Mouse (Mus musculus): ENCODE results near the gene Olfr1336. TPM values are rescaled to one million over a fixed set of nuclear protein-coding genes. Genes with fewer than 3 reads are reported as not detected.

Gene Olfr1336
- polyA plus RNA-seq, 1 experiment from 2014 or later: not detected

DNA sequence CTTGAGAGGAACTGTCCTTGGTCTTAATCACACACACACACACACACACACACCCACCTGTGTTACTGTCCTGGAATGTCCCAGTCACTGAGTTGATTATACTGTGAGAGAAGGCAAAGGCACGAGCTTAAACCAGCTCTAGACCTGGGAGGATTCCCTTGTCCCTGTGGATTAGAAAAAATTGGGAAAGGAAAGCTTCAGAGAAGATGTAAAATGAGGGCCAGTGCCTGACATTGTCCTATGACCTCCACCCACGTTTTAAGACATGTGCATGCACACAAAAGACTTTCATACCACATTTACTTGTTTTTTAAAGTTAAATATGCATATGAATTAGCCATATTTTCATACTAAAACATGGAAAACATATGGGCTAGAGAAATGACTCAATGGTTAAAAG lies 30.9 kb downstream of the Olfr1336 start, which contains the start of gene Olfr5:
Olfr5 (minus strand) TSS at position 101 of the 400 bp plus-strand sequence.
- no peak for DNase-seq (ENCODE audit: low spot score)
- no peaks in the 10 kb centered on the region for H3K4me1 ChIP-seq (ENCODE audit: insufficient read depth, low read depth, low read length)
- TF ChIP-seq EP300 (IDR thresholded peaks at IDR 0.05) (no peak), CTCF (IDR thresholded peaks at IDR 0.05) (no peak)
- H3K36me3 ChIP-seq (ENCODE audit: insufficient read depth, low read length): no peaks in the 10 kb centered on the region
- H3K27ac ChIP-seq (ENCODE audit: low read length): no peak within 1 kb of the TSS
- H3K9ac ChIP-seq (replicated peaks; ENCODE audit: low read depth): no peak within 1 kb of the TSS
- no peaks in the 10 kb centered on the region for H3K27me3 ChIP-seq (replicated peaks; ENCODE audit: insufficient read depth, low read length)
- WGBS: 11% methylated on average over 2 of the region's 2 CpGs
- no peak for ATAC-seq
- H3K4me3 ChIP-seq (ENCODE audit: low read depth, low read length): no peak within 1 kb of the TSS
- no peaks in the 10 kb centered on the region for H3K9me3 ChIP-seq (ENCODE audit: low read length)
- H3K4me2 ChIP-seq (replicated peaks; ENCODE audit: low read depth, low read length): no peak within 1 kb of the TSS

DNA sequence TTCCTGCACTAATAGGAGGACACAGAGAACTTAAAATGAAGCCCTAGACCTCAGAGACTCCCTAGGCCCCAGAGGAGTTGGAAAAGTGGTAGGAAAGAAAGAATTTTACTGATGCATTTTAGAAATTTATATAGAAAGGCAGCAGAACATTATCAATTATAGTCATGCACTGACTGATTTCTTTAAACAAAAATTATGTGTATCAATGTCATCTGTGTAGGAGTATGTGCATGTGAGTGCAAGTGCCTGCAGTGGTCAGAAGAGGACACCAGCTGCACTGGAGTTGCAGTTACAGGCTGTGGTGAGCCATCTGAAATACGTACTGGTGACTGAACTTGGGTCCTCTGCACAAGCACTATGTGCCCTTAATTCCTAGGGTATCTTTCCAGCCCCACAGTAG lies 43.7 kb downstream of the Olfr1336 start, which contains the start of gene Olfr1347:
Olfr1347 (minus strand) TSS at position 101 of the 400 bp plus-strand sequence.
- WGBS: 23% methylated on average over 1 of the region's 1 CpGs

DNA sequence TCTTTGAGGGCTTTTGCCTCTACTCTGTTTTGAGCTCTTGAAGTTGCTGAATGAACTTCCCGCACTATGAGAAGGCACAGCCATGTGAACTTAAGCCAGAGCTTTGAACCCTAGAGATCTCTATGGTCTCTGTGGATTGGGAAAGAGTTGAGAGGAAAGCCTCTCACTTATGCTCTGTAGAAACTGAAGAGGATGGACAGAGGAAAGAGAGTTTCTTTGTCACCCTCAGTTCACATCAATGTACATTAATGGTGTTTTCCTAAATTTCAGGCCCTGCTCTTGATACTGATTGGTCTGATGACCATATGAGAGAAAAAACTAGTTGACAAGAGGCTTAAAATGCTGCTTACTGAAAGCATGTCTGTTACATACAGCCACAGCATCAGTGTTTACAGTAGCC lies 52.7 kb downstream of the Olfr1336 start, which contains the start of gene Olfr1348:
Olfr1348 (minus strand) TSS at position 101 of the 400 bp plus-strand sequence.
- ATAC-seq (no peak), DNase-seq (ENCODE audit: low spot score) (no peak)
- no peak within 1 kb of the TSS for H3K4me3 ChIP-seq (ENCODE audit: low read depth, low read length)
- no peak for TF ChIP-seq EP300 (IDR thresholded peaks at IDR 0.05)
- TF ChIP-seq CTCF (IDR thresholded peaks at IDR 0.05): no peak
- no peak within 1 kb of the TSS for H3K9ac ChIP-seq (replicated peaks; ENCODE audit: low read depth)
- H3K36me3 ChIP-seq (ENCODE audit: insufficient read depth, low read length): no peaks in the 10 kb centered on the region
- H3K27ac ChIP-seq (ENCODE audit: low read length): no peak within 1 kb of the TSS
- no peaks in the 10 kb centered on the region for H3K27me3 ChIP-seq (replicated peaks; ENCODE audit: insufficient read depth, low read length)
- 95% methylated on average over 1 of the region's 1 CpGs for WGBS
- no peaks in the 10 kb centered on the region for H3K9me3 ChIP-seq (ENCODE audit: low read length)
- no peaks in the 10 kb centered on the region for H3K4me1 ChIP-seq (ENCODE audit: insufficient read depth, low read depth, low read length)
- H3K4me2 ChIP-seq (replicated peaks; ENCODE audit: low read depth, low read length): no peak within 1 kb of the TSS

More for the DNA sequence above, 43.7 kb downstream of the Olfr1336 start, which contains the start of gene Olfr1347:
- Histone ChIP-seq H3K4me2 (replicated peaks; ENCODE audit: low read depth, low read length) (no peak within 1 kb of the TSS), H3K9me3 (ENCODE audit: low read length) (0 out of 2 replicates have a peak, but pooled peaks cover 3% of the 10 kb centered on the region), H3K36me3 (ENCODE audit: insufficient read depth, low read length) (no peaks in the 10 kb centered on the region), H3K4me1 (ENCODE audit: insufficient read depth, low read depth, low read length) (no peaks in the 10 kb centered on the region), H3K4me3 (ENCODE audit: low read depth, low read length) (no peak within 1 kb of the TSS), H3K27ac (ENCODE audit: low read length) (no peak within 1 kb of the TSS), H3K9ac (replicated peaks; ENCODE audit: low read depth) (no peak within 1 kb of the TSS), H3K27me3 (replicated peaks; ENCODE audit: insufficient read depth, low read length) (no peaks in the 10 kb centered on the region)
- TF ChIP-seq CTCF (IDR thresholded peaks at IDR 0.05) (no peak), EP300 (IDR thresholded peaks at IDR 0.05) (no peak)
- DNase-seq (ENCODE audit: low spot score): no peak
- no peak for ATAC-seq

Other genes starting within 250 kb of the Olfr1336 start
- gene Zscan5b, start 233.9 kb upstream of the Olfr1336 start, polyA plus RNA-seq (2015; fragmentation: Nextera tagmentation; extraction: Ambion mirVana): not detected in 2 replicates
- not detected in 2 replicates for gene Epp13, start 203.5 kb upstream of the Olfr1336 start, polyA plus RNA-seq (2015; fragmentation: Nextera tagmentation; extraction: Ambion mirVana)
- gene Zfp667, start 169.6 kb upstream of the Olfr1336 start, polyA plus RNA-seq (2015; fragmentation: Nextera tagmentation; extraction: Ambion mirVana): 4.7 and 5.5 TPM in 2 replicates
- gene Zfp583, start 124.9 kb upstream of the Olfr1336 start, polyA plus RNA-seq (2015; fragmentation: Nextera tagmentation; extraction: Ambion mirVana): 2.8 and 4.0 TPM in 2 replicates
- 0.18 and 0.21 TPM in 2 replicates for gene Gm3854, start 112.4 kb upstream of the Olfr1336 start, polyA plus RNA-seq (2015; fragmentation: Nextera tagmentation; extraction: Ambion mirVana)
- gene Zfp78, start 92.9 kb upstream of the Olfr1336 start, polyA plus RNA-seq (2015; fragmentation: Nextera tagmentation; extraction: Ambion mirVana): 1.6 and 2.5 TPM in 2 replicates
- 5.0 and 5.3 TPM in 2 replicates for gene Zfp28, start 72.9 kb upstream of the Olfr1336 start, polyA plus RNA-seq (2015; fragmentation: Nextera tagmentation; extraction: Ambion mirVana)
- not detected in 2 replicates for gene Smim17, start 57.5 kb upstream of the Olfr1336 start, polyA plus RNA-seq (2015; fragmentation: Nextera tagmentation; extraction: Ambion mirVana)
- gene Gm20715, start 45.9 kb upstream of the Olfr1336 start, polyA plus RNA-seq (2015; fragmentation: Nextera tagmentation; extraction: Ambion mirVana): not detected in 2 replicates
- not detected in 2 replicates for gene Olfr1344, start 17.5 kb upstream of the Olfr1336 start, polyA plus RNA-seq (2015; fragmentation: Nextera tagmentation; extraction: Ambion mirVana)
- not detected in 2 replicates for gene Olfr1346, start 10.9 kb downstream of the Olfr1336 start, polyA plus RNA-seq (2015; fragmentation: Nextera tagmentation; extraction: Ambion mirVana)
- gene Olfr5, start 30.8 kb downstream of the Olfr1336 start, polyA plus RNA-seq (2015; fragmentation: Nextera tagmentation; extraction: Ambion mirVana): not detected in 2 replicates
- gene Olfr1347, start 43.6 kb downstream of the Olfr1336 start, polyA plus RNA-seq (2015; fragmentation: Nextera tagmentation; extraction: Ambion mirVana): not detected in 2 replicates
- not detected in 2 replicates for gene Olfr1348, start 52.6 kb downstream of the Olfr1336 start, polyA plus RNA-seq (2015; fragmentation: Nextera tagmentation; extraction: Ambion mirVana)
- gene Olfr1349, start 66.8 kb downstream of the Olfr1336 start, polyA plus RNA-seq (2015; fragmentation: Nextera tagmentation; extraction: Ambion mirVana): not detected in 2 replicates
- not detected in 2 replicates for gene Olfr1350, start 108.7 kb downstream of the Olfr1336 start, polyA plus RNA-seq (2015; fragmentation: Nextera tagmentation; extraction: Ambion mirVana)
- gene Zim1, start 240.3 kb downstream of the Olfr1336 start, polyA plus RNA-seq (2015; fragmentation: Nextera tagmentation; extraction: Ambion mirVana): 1.0 and 1.6 TPM in 2 replicates

All from lung, postnatal 0 days (tissue).